Mouse (Mus musculus) C2C12 (cell line): Measurements from ENCODE around the gene H2-Ab1.
"Not testable (repeated sequence)": the region's sequence is repeated elsewhere in the genome, so short reads cannot be mapped to it uniquely, and the experiment has no call there.

Experiments
- CTCF ChIP-seq: IDR thresholded peaks from one replicate; pipeline ENCODE4 v1.5.1; 2011; ENCODE audit not compliant: control insufficient read depth, insufficient read depth, insufficient read length
- FOSL1 ChIP-seq: IDR thresholded peaks from one replicate; pipeline ENCODE4 v1.8.0; 2011; ENCODE audit warnings: mild to moderate bottlenecking, low read length; ENCODE audit not compliant: poor library complexity, insufficient read depth, severe bottlenecking
- MAX ChIP-seq: IDR thresholded peaks from one replicate; pipeline ENCODE4 v1.6.1; 2011; ENCODE audit warnings: mild to moderate bottlenecking, control low read depth
- MYOD1 ChIP-seq: IDR thresholded peaks from one replicate; pipeline ENCODE4 v1.6.1; 2011; ENCODE audit warnings: low read depth; ENCODE audit not compliant: control insufficient read depth, insufficient read length
- MYOG ChIP-seq: IDR thresholded peaks from one replicate; pipeline ENCODE4 v1.6.1; 2011; ENCODE audit not compliant: control insufficient read depth, insufficient read length; ENCODE audit errors: extremely low read depth

GRCm38 (mm10) chr17:34225911-34226310, 31.6 kb upstream of the H2-Ab1 start:
- TF ChIP-seq CTCF, MYOG, MYOD1, MAX, FOSL1: not testable (repeated sequence)
